Mouse (Mus musculus) MEL (cell line): ENCODE results near the gene Fank1. TPM values are rescaled to one million over a fixed set of nuclear protein-coding genes. Genes with fewer than 3 reads are reported as not detected.

Experiments used
- DNase-seq: peaks from one replicate; pipeline ENCODE4 v3.0.0; 2011; ENCODE audit warnings: low read depth, low spot score
- H3K27ac ChIP-seq: 2 replicates; pipeline ENCODE4 v1.5.1; 2012; ENCODE audit warnings: low read depth, mild to moderate bottlenecking, control low read depth, low read length, moderate library complexity; ENCODE audit not compliant: control insufficient read depth
- H3K27me3 ChIP-seq, 2 experiments: fragments of 150-350 bp in 1 of 2; sonication (generic) in 1 of 2; 2 replicates each; pipeline ENCODE4 v1.6.1; 2012; ENCODE audit warnings: low read length in 2 of 2, mild to moderate bottlenecking in 2 of 2, improper control_type of control experiment in 1 of 2, moderate library complexity in 1 of 2; ENCODE audit not compliant: insufficient read depth in 2 of 2, control insufficient read depth in 1 of 2
- H3K36me3 ChIP-seq, 2 experiments: 2 replicates each; pipeline ENCODE4 v1.6.1; 2012 to 2014; ENCODE audit warnings: low read length in 2 of 2, improper control_type of control experiment in 1 of 2, inconsistent platforms in 1 of 2, mild to moderate bottlenecking in 1 of 2; ENCODE audit not compliant: insufficient read depth in 2 of 2, control insufficient read depth in 1 of 2
- H3K4me1 ChIP-seq, 2 experiments: fragments of 150-350 bp in 1 of 2; sonication (generic) in 1 of 2; 2 replicates each; pipeline ENCODE4 v1.6.1; 2012; ENCODE audit warnings: low read length in 2 of 2, improper control_type of control experiment in 1 of 2, mild to moderate bottlenecking in 1 of 2; ENCODE audit not compliant: insufficient read depth in 2 of 2, control insufficient read depth in 1 of 2
- H3K4me3 ChIP-seq, 2 experiments: fragments of 150-350 bp in 1 of 2; sonication (generic) in 1 of 2; 2 replicates each; pipeline ENCODE4 v1.5.1; 2012; ENCODE audit warnings: low read depth in 2 of 2, low read length in 2 of 2, mild to moderate bottlenecking in 2 of 2, moderate library complexity in 2 of 2, control low read depth in 1 of 2, improper control_type of control experiment in 1 of 2; ENCODE audit not compliant: control insufficient read depth in 1 of 2, insufficient read depth in 1 of 2
- H3K79me2 ChIP-seq: 2 replicates; pipeline ENCODE4 v1.6.1; 2012; ENCODE audit warnings: mild to moderate bottlenecking, low read length, moderate library complexity; ENCODE audit not compliant: control insufficient read depth, poor library complexity, insufficient read depth
- H3K9ac ChIP-seq: 2 replicates; pipeline ENCODE4 v1.6.1; 2012; ENCODE audit warnings: low read depth, mild to moderate bottlenecking, control low read depth, low read length, moderate library complexity; ENCODE audit not compliant: control insufficient read depth, poor library complexity, severe bottlenecking
- H3K9me3 ChIP-seq: fragments of 150-350 bp; sonication (generic); replicated peaks from 2 replicates; pipeline ENCODE4 v1.6.1; 2012; ENCODE audit warnings: mild to moderate bottlenecking, low read length, improper control_type of control experiment, moderate library complexity; ENCODE audit not compliant: insufficient read depth
- CHD1 ChIP-seq: IDR thresholded peaks from 2 replicates; pipeline ENCODE4 v1.6.1; 2012; ENCODE audit warnings: low read depth, mild to moderate bottlenecking, inconsistent platforms, low read length, improper control_type of control experiment
- CHD2 ChIP-seq: IDR thresholded peaks from 2 replicates; pipeline ENCODE4 v1.6.1; 2011; ENCODE audit warnings: low read length, improper control_type of control experiment
- CTCF ChIP-seq, 3 experiments: IDR thresholded peaks in 2 of 3; conservative IDR thresholded peaks in 1 of 3; 2 replicates each; pipeline ENCODE4 v1.5.1; 2011 to 2012; ENCODE audit warnings: low read length in 3 of 3, low read depth in 2 of 3, mild to moderate bottlenecking in 2 of 3, improper control_type of control experiment in 1 of 3, inconsistent platforms in 1 of 3, mixed read lengths in 1 of 3, moderate library complexity in 1 of 3; ENCODE audit not compliant: control insufficient read depth in 1 of 3, insufficient read depth in 1 of 3, poor library complexity in 1 of 3, severe bottlenecking in 1 of 3
- E2F4 ChIP-seq: IDR thresholded peaks from 2 replicates; pipeline ENCODE4 v1.6.1; 2011; ENCODE audit warnings: low read depth, low read length, improper control_type of control experiment, borderline replicate concordance
- ELF1 ChIP-seq: IDR thresholded peaks from 2 replicates; pipeline ENCODE4 v1.6.1; 2014; ENCODE audit warnings: low read depth, mild to moderate bottlenecking, inconsistent platforms, low read length, improper control_type of control experiment, moderate library complexity
- EP300 ChIP-seq, 2 experiments: IDR thresholded peaks; 2 replicates each; pipeline ENCODE4 v1.6.1; 2011; ENCODE audit warnings: improper control_type of control experiment in 2 of 2, low read length in 2 of 2, low read depth in 1 of 2, mild to moderate bottlenecking in 1 of 2
- ETS1 ChIP-seq: IDR thresholded peaks from 2 replicates; pipeline ENCODE4 v1.6.1; 2012; ENCODE audit warnings: low read depth, mild to moderate bottlenecking, inconsistent platforms, low read length, improper control_type of control experiment, moderate library complexity
- GABPA ChIP-seq: IDR thresholded peaks from 2 replicates; pipeline ENCODE4 v1.6.1; 2012; ENCODE audit warnings: low read depth, mild to moderate bottlenecking, inconsistent platforms, low read length, improper control_type of control experiment, moderate library complexity
- GATA1 ChIP-seq: IDR thresholded peaks from 2 replicates; pipeline ENCODE4 v1.6.1; 2011; ENCODE audit warnings: low read depth, low read length, improper control_type of control experiment
- HCFC1 ChIP-seq: IDR thresholded peaks from 2 replicates; pipeline ENCODE4 v1.6.1; 2012; ENCODE audit warnings: low read depth, mild to moderate bottlenecking, inconsistent platforms, low read length, improper control_type of control experiment, moderate library complexity
- JUND ChIP-seq: IDR thresholded peaks from 2 replicates; pipeline ENCODE4 v1.6.1; 2011; ENCODE audit warnings: low read depth, mild to moderate bottlenecking, improper control_type of control experiment, low read length
- KAT2A ChIP-seq: conservative IDR thresholded peaks from 2 replicates; pipeline ENCODE4 v1.6.1; 2012; ENCODE audit warnings: low read depth, low read length, improper control_type of control experiment, inconsistent platforms
- MAZ ChIP-seq: IDR thresholded peaks from 2 replicates; pipeline ENCODE4 v1.6.1; 2012; ENCODE audit warnings: low read depth, mild to moderate bottlenecking, inconsistent platforms, low read length, improper control_type of control experiment
- NRF1 ChIP-seq: IDR thresholded peaks from 2 replicates; pipeline ENCODE4 v1.6.1; 2014; ENCODE audit warnings: low read depth, mild to moderate bottlenecking, inconsistent platforms, low read length, improper control_type of control experiment, moderate library complexity; ENCODE audit not compliant: poor library complexity, insufficient read depth, severe bottlenecking
- POLR2AphosphoS2 ChIP-seq: IDR thresholded peaks from 2 replicates; pipeline ENCODE4 v1.6.1; 2011; ENCODE audit warnings: low read length, improper control_type of control experiment
- POLR2AphosphoS5 ChIP-seq: IDR thresholded peaks from 2 replicates; pipeline ENCODE4 v1.6.1; 2012; ENCODE audit warnings: low read depth, borderline replicate concordance, mild to moderate bottlenecking, inconsistent platforms, low read length, moderate library complexity, mixed read lengths
- RAD21 ChIP-seq: IDR thresholded peaks from 2 replicates; pipeline ENCODE4 v1.6.1; 2011; ENCODE audit warnings: mild to moderate bottlenecking, low read depth, low read length, improper control_type of control experiment
- RCOR1 ChIP-seq: IDR thresholded peaks from 2 replicates; pipeline ENCODE4 v1.6.1; 2012; ENCODE audit warnings: low read depth, mild to moderate bottlenecking, inconsistent platforms, low read length, improper control_type of control experiment
- SIN3A ChIP-seq: IDR thresholded peaks from 2 replicates; pipeline ENCODE4 v1.6.1; 2012; ENCODE audit warnings: low read length, improper control_type of control experiment, inconsistent platforms
- SMC3 ChIP-seq: IDR thresholded peaks from 2 replicates; pipeline ENCODE4 v1.6.1; 2011; ENCODE audit warnings: low read depth, low read length, improper control_type of control experiment
- TAL1 ChIP-seq: IDR thresholded peaks from 2 replicates; pipeline ENCODE4 v1.6.1; 2012; ENCODE audit warnings: mild to moderate bottlenecking, inconsistent platforms, low read length, moderate library complexity, mixed read lengths
- TCF12 ChIP-seq: IDR thresholded peaks from 2 replicates; pipeline ENCODE4 v1.6.1; 2014; ENCODE audit warnings: low read depth, mild to moderate bottlenecking, inconsistent platforms, low read length, improper control_type of control experiment, moderate library complexity
- UBTF ChIP-seq: IDR thresholded peaks from 2 replicates; pipeline ENCODE4 v1.6.1; 2012; ENCODE audit warnings: low read depth, mild to moderate bottlenecking, inconsistent platforms, low read length, improper control_type of control experiment, moderate library complexity, borderline replicate concordance; ENCODE audit not compliant: insufficient read depth
- USF1 ChIP-seq: IDR thresholded peaks from 2 replicates; pipeline ENCODE4 v1.6.1; 2014; ENCODE audit warnings: low read depth, mild to moderate bottlenecking, inconsistent platforms, low read length, improper control_type of control experiment, moderate library complexity
- USF2 ChIP-seq, 2 experiments: IDR thresholded peaks; 2 replicates each; pipeline ENCODE4 v1.6.1; 2011 to 2012; ENCODE audit warnings: improper control_type of control experiment in 2 of 2, low read length in 2 of 2, borderline replicate concordance in 1 of 2, inconsistent platforms in 1 of 2, low read depth in 1 of 2, mild to moderate bottlenecking in 1 of 2; ENCODE audit not compliant: insufficient read depth in 1 of 2
- ZC3H11A ChIP-seq: IDR thresholded peaks from 2 replicates; pipeline ENCODE4 v1.6.1; 2012; ENCODE audit warnings: low read depth, mild to moderate bottlenecking, inconsistent platforms, low read length, improper control_type of control experiment
- ZKSCAN1 ChIP-seq: IDR thresholded peaks from 2 replicates; pipeline ENCODE4 v1.6.1; 2012; ENCODE audit warnings: low read depth, mild to moderate bottlenecking, inconsistent platforms, low read length, improper control_type of control experiment, moderate library complexity
- ZNF384 ChIP-seq: IDR thresholded peaks from 2 replicates; pipeline ENCODE4 v1.6.1; 2012; ENCODE audit warnings: low read depth, mild to moderate bottlenecking, inconsistent platforms, low read length, improper control_type of control experiment
- polyA plus RNA-seq, 2 experiments: library from polyadenylated mRNA; stranded (reverse) in 1 of 2; unstranded in 1 of 2; fragments of >175 nt in 1 of 2; fragments of >200 nt in 1 of 2; gene quantifications; 2 replicates each; pipeline versions ENCODE4 v1.2.1 to v1.2.4; 2012; ENCODE audit warnings: low replicate concordance in 2 of 2, low read depth in 1 of 2; ENCODE audit not compliant: insufficient read length in 2 of 2, insufficient read depth in 1 of 2, missing spikeins in 1 of 2
- total RNA-seq: library from RNA; depleted of rRNA; stranded (reverse); fragments of 300-350 nt; gene quantifications from 2 replicates; pipeline ENCODE4 v1.2.3, GENCODE M21; 2012

Gene Fank1
- total and polyA plus RNA-seq, 3 experiments, result 0.17 to 1.8 TPM; not detected in 1

- Histone ChIP-seq H3K36me3 (no peaks in the 10 kb centered on the region), H3K27ac (no peak overlapping the region), H3K4me3 (no peak overlapping the region), H3K9me3 (no peaks in the 10 kb centered on the region), H3K4me1 (no peaks in the 10 kb centered on the region), H3K27me3 (no peaks in the 10 kb centered on the region), H3K79me2 (no peaks in the 10 kb centered on the region), H3K9ac (no peak overlapping the region)
- TF ChIP-seq RCOR1 (no peak), EP300 (IDR thresholded peaks at IDR 0.05; ENCODE audit: low read depth in 1 of 2, low read length in 2 of 2) (no peak), NRF1 (no peak), ELF1 (no peak), UBTF (no peak), E2F4 (no peak), GATA1 (no peak), POLR2AphosphoS2 (no peak), SMC3 (no peak), ZKSCAN1 (no peak), RAD21 (no peak), ZC3H11A (no peak), MAZ (no peak), HCFC1 (no peak), JUND (no peak), ETS1 (no peak), TAL1 (no peak), ZNF384 (no peak)
- no peak for DNase-seq
Measured at GRCm38 (mm10) chr7:133828514-133828913, 51.9 kb downstream of the Fank1 start.

DNA sequence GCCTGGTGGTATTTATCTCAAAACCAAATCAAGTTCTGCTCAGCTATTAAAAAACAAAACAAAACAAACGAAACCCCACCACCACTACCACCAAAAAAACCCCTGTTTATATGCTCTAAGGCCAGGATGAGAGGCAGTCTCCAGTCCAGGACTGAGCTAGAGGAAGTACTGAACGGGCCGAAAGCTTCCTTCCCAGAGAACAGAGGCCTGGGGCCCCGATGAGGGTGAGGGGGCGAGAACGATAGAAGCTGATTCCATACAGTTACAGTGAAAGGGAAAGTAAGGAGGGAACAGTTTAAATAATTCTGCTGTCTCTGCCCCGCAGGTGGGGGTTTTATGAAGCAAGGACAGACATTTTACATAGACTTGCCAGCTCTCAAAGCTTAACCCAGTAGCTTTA, 52.9 kb downstream of the Fank1 start:
- no peaks in the 10 kb centered on the region for H3K36me3 ChIP-seq
- no peak for DNase-seq
- H3K4me3 ChIP-seq, result no peak overlapping the region
- H3K9me3 ChIP-seq, result no peaks in the 10 kb centered on the region
- TF ChIP-seq GABPA, result no peak
- TF ChIP-seq NRF1, result no peak
- no peak for TF ChIP-seq USF2 (IDR thresholded peaks at IDR 0.05; ENCODE audit: borderline replicate concordance in 1 of 2, insufficient read depth in 1 of 2, low read depth in 1 of 2, low read length in 2 of 2)
- TF ChIP-seq ELF1, result no peak
- no peak for TF ChIP-seq CHD2
- no peak for TF ChIP-seq GATA1
- no peak for TF ChIP-seq UBTF
- no peak for TF ChIP-seq ETS1
- TF ChIP-seq KAT2A, result no peak
- no peak for TF ChIP-seq RCOR1
- TF ChIP-seq ZC3H11A, result no peak
- no peak for TF ChIP-seq CHD1
- no peak for TF ChIP-seq CTCF (IDR thresholded peaks at IDR 0.05 in 2 of 3, conservative IDR thresholded peaks at IDR 0.05 in 1 of 3; ENCODE audit: control insufficient read depth in 1 of 3, insufficient read depth in 1 of 3, low read depth in 2 of 3, low read length in 3 of 3, poor library complexity in 1 of 3, severe bottlenecking in 1 of 3)
- TF ChIP-seq RAD21, result no peak
- TF ChIP-seq TCF12, result no peak
- no peak for TF ChIP-seq ZNF384
- no peak for TF ChIP-seq POLR2AphosphoS5
- no peak for TF ChIP-seq USF1
- TF ChIP-seq SIN3A, result no peak
- TF ChIP-seq POLR2AphosphoS2, result no peak
- no peaks in the 10 kb centered on the region for H3K79me2 ChIP-seq
- H3K9ac ChIP-seq, result no peak overlapping the region
- H3K4me1 ChIP-seq, result no peaks in the 10 kb centered on the region
- H3K27ac ChIP-seq, result no peak overlapping the region
- no peaks in the 10 kb centered on the region for H3K27me3 ChIP-seq
